Comparison of ENCODE assay signal across 11 mouse cellular contexts in genomic region chr12:112309781-112310180, GRCm38 (mm10).
A peak's percentile ranks its signal among the peaks of the same experiment; 100 is the strongest.
DNase-seq lines count a peak whose midpoint lies in the region; ATAC-seq and TF ChIP-seq lines count a peak whose summit lies in the region.
"Had no signal": no experiment of that assay in that cellular context is flagged by ENCODE, and none has a peak within 500 bp of the region (broad histone marks: within the 10 kb centered on the region; RNA-seq: fewer than 3 reads in every experiment).

No protein-coding gene starts in this region.

- ATAC-seq in lung, postnatal 0 days = no peak
- peak; percentile 32; the same call in 1 of the 2 replicates for ATAC-seq in kidney, embryonic 14.5 days (ENCODE audit: low FRiP score, low TSS enrichment)
- ATAC-seq in stomach, postnatal 0 days (ENCODE audit: low FRiP score, low TSS enrichment) = no peak
- ATAC-seq in midbrain, embryonic 11.5 days (ENCODE audit: low FRiP score) = no peak
- ATAC-seq in heart, embryonic 11.5 days (replicated peaks; ENCODE audit: insufficient number of reproducible peaks, low FRiP score, low TSS enrichment) = no peak
- ATAC-seq: forebrain, embryonic 13.5 days had no signal

- no peaks in the 10 kb centered on the region for H3K9me3 ChIP-seq in lung, postnatal 0 days (ENCODE audit: low read length)
- no peaks in the 10 kb centered on the region for H3K9me3 ChIP-seq in kidney, embryonic 14.5 days (ENCODE audit: control insufficient read depth, low read length)
- H3K9me3 ChIP-seq in stomach, postnatal 0 days (ENCODE audit: control insufficient read depth, low read length) = no peaks in the 10 kb centered on the region
- H3K9me3 ChIP-seq in midbrain, embryonic 11.5 days (ENCODE audit: control insufficient read depth, low read length) = no peaks in the 10 kb centered on the region
- H3K9me3 ChIP-seq in heart, embryonic 11.5 days (replicated peaks; ENCODE audit: control insufficient read depth, low read length) = no peaks in the 10 kb centered on the region
- H3K9me3 ChIP-seq: forebrain, embryonic 13.5 days had no signal

- peak; percentile 45 for DNase-seq in embryo, embryonic 10.5 days (ENCODE audit: low spot score)
- no peak for DNase-seq in embryo, embryonic 11 days
- DNase-seq in lung, postnatal 0 days (ENCODE audit: low spot score) = no peak
- DNase-seq in lung, postnatal 14 days = no peak
- DNase-seq in stomach, postnatal 0 days (ENCODE audit: low spot score) = no peak
- DNase-seq in midbrain, embryonic 11.5 days (ENCODE audit: low spot score, missing footprints) = no peak
- DNase-seq: spleen, adult 18-20 months had no signal

- H3K4me1 ChIP-seq in lung, postnatal 0 days (ENCODE audit: insufficient read depth, low read depth, low read length) = no peaks in the 10 kb centered on the region
- peaks cover 9% of the 10 kb centered on the region; the same call in 1 of the 2 replicates for H3K4me1 ChIP-seq in kidney, embryonic 14.5 days (ENCODE audit: control insufficient read depth, insufficient read depth, low read length)
- no peaks in the 10 kb centered on the region for H3K4me1 ChIP-seq in stomach, postnatal 0 days (replicated peaks; ENCODE audit: control insufficient read depth, insufficient read depth)
- H3K4me1 ChIP-seq in midbrain, embryonic 11.5 days (ENCODE audit: control insufficient read depth, insufficient read depth, low read length) = 0 out of 2 replicates have a peak, but pooled peaks cover 2% of the 10 kb centered on the region
- no peaks in the 10 kb centered on the region for H3K4me1 ChIP-seq in heart, embryonic 11.5 days (ENCODE audit: control insufficient read depth, insufficient read depth, low read length)

- TF ChIP-seq CTCF in lung, postnatal 0 days (IDR thresholded peaks at IDR 0.05) = peak; percentile 58
- TF ChIP-seq CTCF in stomach, postnatal 0 days (IDR thresholded peaks at IDR 0.05; ENCODE audit: low read depth) = peak; percentile 58

- H3K36me3 ChIP-seq in lung, postnatal 0 days (ENCODE audit: insufficient read depth, low read length) = no peaks in the 10 kb centered on the region
- no peaks in the 10 kb centered on the region for H3K36me3 ChIP-seq in kidney, embryonic 14.5 days (ENCODE audit: control insufficient read depth, insufficient read depth, low read length)
- H3K36me3 ChIP-seq in stomach, postnatal 0 days (ENCODE audit: control insufficient read depth, insufficient read depth, low read length) = no peaks in the 10 kb centered on the region
- H3K36me3 ChIP-seq in midbrain, embryonic 11.5 days (ENCODE audit: control insufficient read depth, insufficient read depth, low read length) = no peaks in the 10 kb centered on the region
- no peaks in the 10 kb centered on the region for H3K36me3 ChIP-seq in heart, embryonic 11.5 days (ENCODE audit: control insufficient read depth, insufficient read depth, low read length)
- H3K36me3 ChIP-seq: G1E had no signal

- H3K4me3 ChIP-seq in lung, postnatal 0 days (ENCODE audit: low read depth, low read length) = no peak overlapping the region
- no peak overlapping the region for H3K4me3 ChIP-seq in kidney, embryonic 14.5 days (ENCODE audit: low read length)
- H3K4me3 ChIP-seq in stomach, postnatal 0 days (ENCODE audit: low read depth, low read length) = no peak overlapping the region
- no peak overlapping the region for H3K4me3 ChIP-seq in midbrain, embryonic 11.5 days (ENCODE audit: low read depth, low read length)
- H3K4me3 ChIP-seq in heart, embryonic 11.5 days (ENCODE audit: low read depth, low read length) = no peak overlapping the region
- H3K4me3 ChIP-seq: forebrain, embryonic 13.5 days had no signal

- 85% methylated on average over 10 of the region's 10 CpGs for WGBS in lung, postnatal 0 days
- WGBS in kidney, embryonic 14.5 days = 47% methylated on average over 10 of the region's 10 CpGs
- 91% methylated on average over 10 of the region's 10 CpGs for WGBS in stomach, postnatal 0 days
- WGBS in midbrain, embryonic 11.5 days = 93% methylated on average over 10 of the region's 10 CpGs
- WGBS in heart, embryonic 11.5 days (ENCODE audit: insufficient replicate concordance) = 91% methylated on average over 10 of the region's 10 CpGs

- H3K9ac ChIP-seq in lung, postnatal 0 days (replicated peaks; ENCODE audit: low read depth) = no peak overlapping the region
- H3K9ac ChIP-seq in kidney, embryonic 14.5 days (ENCODE audit: low read depth, low read length) = no peak overlapping the region
- H3K9ac ChIP-seq in stomach, postnatal 0 days (ENCODE audit: low read length) = no peak overlapping the region
- no peak overlapping the region for H3K9ac ChIP-seq in midbrain, embryonic 11.5 days (ENCODE audit: low read length)
- H3K9ac ChIP-seq in heart, embryonic 11.5 days (ENCODE audit: low read depth, low read length) = no peak overlapping the region
- H3K9ac ChIP-seq: forebrain, embryonic 13.5 days had no signal

- no peak for TF ChIP-seq EP300 in lung, postnatal 0 days (IDR thresholded peaks at IDR 0.05)
- TF ChIP-seq EP300 in stomach, postnatal 0 days (optimal IDR thresholded peaks at IDR 0.05) = no peak

- H3K27me3 ChIP-seq in lung, postnatal 0 days (replicated peaks; ENCODE audit: insufficient read depth, low read length) = no peaks in the 10 kb centered on the region
- H3K27me3 ChIP-seq in kidney, embryonic 14.5 days (ENCODE audit: control insufficient read depth, insufficient read depth, low read length) = peaks cover 3% of the 10 kb centered on the region; the same call in 1 of the 2 replicates
- no peaks in the 10 kb centered on the region for H3K27me3 ChIP-seq in stomach, postnatal 0 days (ENCODE audit: control insufficient read depth, insufficient read depth, low read length)
- H3K27me3 ChIP-seq in midbrain, embryonic 11.5 days (ENCODE audit: control insufficient read depth, insufficient read depth, low read length) = no peaks in the 10 kb centered on the region
- H3K27me3 ChIP-seq in heart, embryonic 11.5 days (ENCODE audit: control insufficient read depth, insufficient read depth, low read length) = no peaks in the 10 kb centered on the region
- H3K27me3 ChIP-seq: forebrain, embryonic 13.5 days had no signal

- no peak overlapping the region for H3K4me2 ChIP-seq in lung, postnatal 0 days (replicated peaks; ENCODE audit: low read depth, low read length)
- H3K4me2 ChIP-seq in kidney, embryonic 14.5 days (replicated peaks; ENCODE audit: low read depth, low read length) = no peak overlapping the region
- H3K4me2 ChIP-seq in stomach, postnatal 0 days (replicated peaks; ENCODE audit: low read depth) = no peak overlapping the region
- H3K4me2 ChIP-seq in midbrain, embryonic 11.5 days = no peak overlapping the region
- H3K4me2 ChIP-seq in heart, embryonic 11.5 days = no peak overlapping the region
- H3K4me2 ChIP-seq: forebrain, embryonic 13.5 days had no signal

- no peak overlapping the region for H3K27ac ChIP-seq in lung, postnatal 0 days (ENCODE audit: low read length)
- H3K27ac ChIP-seq in kidney, embryonic 14.5 days (ENCODE audit: low read depth, low read length) = no peak overlapping the region
- no peak overlapping the region for H3K27ac ChIP-seq in stomach, postnatal 0 days (replicated peaks)
- no peak overlapping the region for H3K27ac ChIP-seq in midbrain, embryonic 11.5 days (ENCODE audit: low read depth, low read length)
- H3K27ac ChIP-seq in heart, embryonic 11.5 days (ENCODE audit: low read depth, low read length) = no peak overlapping the region
- H3K27ac ChIP-seq: forebrain, embryonic 13.5 days had no signal
